ENCODE assay signal across 11 mouse cellular contexts in genomic region chr5:148069909-148070308, GRCm38 (mm10).
DNase-seq lines count a peak whose midpoint lies in the region; ATAC-seq and TF ChIP-seq lines count a peak whose summit lies in the region.
"Had no signal": no experiment of that assay in that cellular context is flagged by ENCODE, and none has a peak within 500 bp of the region (broad histone marks: within the 10 kb centered on the region; RNA-seq: fewer than 3 reads in every experiment).

No protein-coding gene starts in this region.

- DNase-seq in hindbrain, embryonic 11.5 days (ENCODE audit: low spot score), result peak; percentile 54
- peak; percentile 19 for DNase-seq in thymus, postnatal 4 days
- no peak for DNase-seq in thymus, postnatal 36 days
- peak; percentile 69 for DNase-seq in forelimb bud, embryonic 11.5 days (ENCODE audit: low read depth, low spot score)
- DNase-seq in cerebellum, postnatal 25 days, result no peak
- no peak for DNase-seq in gastrocnemius, adult 2 months
- no peak for DNase-seq in right cerebral cortex, postnatal 25 days
- DNase-seq: cerebellum, adult 18-20 months; right cerebral cortex, adult 18-20 months; thymus, postnatal 14 days had no signal

- intact Hi-C loops in gastrocnemius, adult 2 months (cut with DNase I), result no loop called here

- H3K36me3 ChIP-seq in hindbrain, embryonic 11.5 days (ENCODE audit: control insufficient read depth, insufficient read depth, low read length), result no peaks in the 10 kb centered on the region
- H3K36me3 ChIP-seq in hindbrain, embryonic 12.5 days, result no peaks in the 10 kb centered on the region

- no peaks in the 10 kb centered on the region for H3K9me3 ChIP-seq in hindbrain, embryonic 11.5 days (ENCODE audit: control insufficient read depth, low read length)
- H3K9me3 ChIP-seq in hindbrain, embryonic 12.5 days (replicated peaks), result no peaks in the 10 kb centered on the region

- no peaks in the 10 kb centered on the region for H3K27me3 ChIP-seq in hindbrain, embryonic 11.5 days (ENCODE audit: control insufficient read depth, insufficient read depth, low read length)
- H3K27me3 ChIP-seq in hindbrain, embryonic 12.5 days, result no peaks in the 10 kb centered on the region

- TF ChIP-seq CTCF in gastrocnemius, adult 2 months (IDR thresholded peaks at IDR 0.05), result no peak

- H3K4me3 ChIP-seq in hindbrain, embryonic 11.5 days (ENCODE audit: low read depth, low read length), result no peak overlapping the region
- H3K4me3 ChIP-seq in hindbrain, embryonic 12.5 days, result no peak overlapping the region
- H3K4me3 ChIP-seq in gastrocnemius, adult 2 months, result no peak overlapping the region

- no peak overlapping the region for H3K4me2 ChIP-seq in hindbrain, embryonic 11.5 days (replicated peaks; ENCODE audit: low read depth, low read length)
- H3K4me2 ChIP-seq in hindbrain, embryonic 12.5 days (replicated peaks), result no peak overlapping the region

- no peak for ATAC-seq in hindbrain, embryonic 11.5 days (ENCODE audit: low FRiP score)
- no peak for ATAC-seq in hindbrain, embryonic 12.5 days (ENCODE audit: low FRiP score)

- 9% methylated on average over 4 of the region's 4 CpGs for WGBS in hindbrain, embryonic 11.5 days
- WGBS in hindbrain, embryonic 12.5 days, result 9% methylated on average over 4 of the region's 4 CpGs

- H3K4me1 ChIP-seq in hindbrain, embryonic 11.5 days (replicated peaks; ENCODE audit: control insufficient read depth, insufficient read depth, low read length), result no peaks in the 10 kb centered on the region
- no peaks in the 10 kb centered on the region for H3K4me1 ChIP-seq in hindbrain, embryonic 12.5 days

- H3K9ac ChIP-seq in hindbrain, embryonic 11.5 days (ENCODE audit: low read depth, low read length), result no peak overlapping the region
- no peak overlapping the region for H3K9ac ChIP-seq in hindbrain, embryonic 12.5 days

- no peak overlapping the region for H3K27ac ChIP-seq in hindbrain, embryonic 11.5 days (ENCODE audit: low read depth, low read length)
- no peak overlapping the region for H3K27ac ChIP-seq in hindbrain, embryonic 12.5 days
- no peak overlapping the region for H3K27ac ChIP-seq in gastrocnemius, adult 2 months

Comparison
In these comparisons a context has a peak if more than half of its experiments do, and no peak if none do; other contexts are left out.
1. DNase-seq: peak in hindbrain, embryonic 11.5 days (single experiment), thymus, postnatal 4 days (single experiment) and forelimb bud, embryonic 11.5 days (single experiment); none in thymus, postnatal 36 days (0 of 2), cerebellum, postnatal 25 days (0 of 2), gastrocnemius, adult 2 months (single experiment) and right cerebral cortex, postnatal 25 days (single experiment).